Mouse (Mus musculus): ENCODE measurements around the gene Des. TPM values are rescaled to one million over a fixed set of nuclear protein-coding genes. Genes with fewer than 3 reads are reported as not detected.

The Des gene
- total RNA-seq, 2 experiments from 2014 or later, result 62.7 to 208 TPM

DNA sequence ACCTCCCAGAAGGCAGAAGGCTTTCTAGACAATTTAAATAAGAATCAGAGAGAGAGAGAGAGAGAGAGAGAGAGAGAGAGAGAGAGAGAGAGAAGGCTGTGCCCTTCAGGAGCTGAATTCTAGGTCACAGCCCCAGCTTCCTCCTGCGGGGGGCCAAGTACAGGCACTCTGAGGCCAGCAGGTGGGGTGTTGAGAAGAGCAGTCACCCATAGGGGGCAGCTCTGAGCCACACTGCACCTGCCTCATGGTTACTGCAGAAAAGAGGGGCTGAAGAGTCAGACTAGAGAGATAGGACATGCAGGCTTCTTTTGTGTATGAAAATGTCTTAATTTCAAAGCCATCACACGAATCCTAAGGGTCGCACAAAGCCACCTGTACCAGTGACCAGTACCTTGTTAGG lies 53.6 kb downstream of the Des start:
- peak; percentile 42 for DNase-seq

Other genes with a start within 250 kb of the Des start
- 1 to 10 TPM; 3.0 to 5.5 TPM for gene Nhej1, start 235.1 kb upstream of the Des start, total RNA-seq (2021)
- gene Slc23a3, start 226.4 kb upstream of the Des start, total RNA-seq (2021), result under 1 TPM; 0.36 to 0.45 TPM
- gene Cnppd1, start 217.6 kb upstream of the Des start, total RNA-seq (2021), result 10 to 100 TPM; 41.0 to 46.4 TPM
- 10 to 100 TPM; 72.8 TPM for gene Retreg2, start 217.6 kb upstream of the Des start, total RNA-seq (2021)
- gene Zfand2b, start 191.7 kb upstream of the Des start, total RNA-seq (2021), result 10 to 100 TPM; 27.5 to 29.4 TPM
- gene Abcb6, start 179.9 kb upstream of the Des start, total RNA-seq (2021), result 10 to 100 TPM; 46.7 to 55.3 TPM
- 10 to 100 TPM; 14.0 to 20.8 TPM for gene Ankzf1, start 168.2 kb upstream of the Des start, total RNA-seq (2021)
- gene Atg9a, start 168.1 kb upstream of the Des start, total RNA-seq (2021), result 10 to 100 TPM; 35.4 to 39.1 TPM
- gene Glb1l, start 149.5 kb upstream of the Des start, total RNA-seq (2021), result 10 to 100 TPM; 18.3 to 26.6 TPM
- gene Stk16, start 149.5 kb upstream of the Des start, total RNA-seq (2021), result 100 to 1,000 TPM in 1 of 2 experiments, 10 to 100 TPM in 1; 91.9 to 101 TPM
- 100 to 1,000 TPM in 1 of 2 experiments, 10 to 100 TPM in 1; 47.1 to 104 TPM for gene Tuba4a, start 140.5 kb upstream of the Des start, total RNA-seq (2021)
- gene A630095N17Rik, start 128.2 kb upstream of the Des start, total RNA-seq (2021), result not detected
- gene Dnajb2, start 123.9 kb upstream of the Des start, total RNA-seq (2021), result 10 to 100 TPM; 40.5 to 45.1 TPM
- 10 to 100 TPM; 47.9 to 50.3 TPM for gene Ptprn, start 95.8 kb upstream of the Des start, total RNA-seq (2021)
- gene Resp18, start 81.9 kb upstream of the Des start, total RNA-seq (2021), result 100 to 1,000 TPM; 103 to 109 TPM
- 100 to 1,000 TPM; 103 to 106 TPM for gene Dnpep, start 42.3 kb upstream of the Des start, total RNA-seq (2021)
- gene Speg, start 15.0 kb downstream of the Des start, total RNA-seq (2021), result 10 to 100 TPM; 12.8 to 30.6 TPM
- gene Gmppa, start 75.6 kb downstream of the Des start, total RNA-seq (2021), result 10 to 100 TPM; 58.6 to 61.8 TPM
- gene Asic4, start 90.1 kb downstream of the Des start, total RNA-seq (2021), result 1 to 10 TPM; 2.5 to 3.3 TPM
- 10 to 100 TPM; 36.9 to 43.6 TPM for gene Chpf, start 119.0 kb downstream of the Des start, total RNA-seq (2021)
- 1 to 10 TPM; 2.5 to 3.8 TPM for gene Tmem198, start 119.2 kb downstream of the Des start, total RNA-seq (2021)
- 100 to 1,000 TPM in 1 of 2 experiments, 10 to 100 TPM in 1; 95.2 to 118 TPM for gene Obsl1, start 146.1 kb downstream of the Des start, total RNA-seq (2021)
- gene Inha, start 146.7 kb downstream of the Des start, total RNA-seq (2021), result 10 to 100 TPM; 47.4 to 78.9 TPM
- 10 to 100 TPM; 17.0 to 21.9 TPM for gene Stk11ip, start 161.2 kb downstream of the Des start, total RNA-seq (2021)
- gene Slc4a3, start 185.9 kb downstream of the Des start, total RNA-seq (2021), result 10 to 100 TPM; 44.3 to 68.8 TPM